Mouse (Mus musculus): Measurements from ENCODE around the gene Rbpj.

- TF ChIP-seq CTCF (IDR thresholded peaks at IDR 0.05; ENCODE audit: low read depth) (no peak), EP300 (IDR thresholded peaks at IDR 0.05; ENCODE audit: low read depth) (no peak)
Measured at GRCm38 (mm10) chr5:53686379-53686778, 220.4 kb downstream of the Rbpj start.
